Mouse (Mus musculus): ENCODE results near the gene Arhgap29. TPM values are rescaled to one million over a fixed set of nuclear protein-coding genes. Genes with fewer than 3 reads are reported as not detected.

Arhgap29 gene
- 16.3 and 16.4 TPM in 2 replicates for polyA plus RNA-seq (2015; fragmentation: Nextera tagmentation; extraction: Ambion mirVana)

GRCm38 (mm10) chr3:121952041-121952591, at the start of gene Arhgap29:
TSS of gene Arhgap29 (plus strand) at chr3:121952541.
- H3K9me3 ChIP-seq, result no peaks in the 10 kb centered on the region
- ATAC-seq (replicated peaks), result no peak
- peaks cover 13% of the 10 kb centered on the region for H3K4me1 ChIP-seq
- H3K27me3 ChIP-seq, result peaks cover 25% of the 10 kb centered on the region
- H3K4me2 ChIP-seq (replicated peaks), result peak within 1 kb of the TSS; percentile 84
- H3K36me3 ChIP-seq, result no peaks in the 10 kb centered on the region
- no peak within 1 kb of the TSS for H3K27ac ChIP-seq (replicated peaks)
- 91% methylated on average over 8 of the region's 8 CpGs for WGBS
- H3K4me3 ChIP-seq, result peak within 1 kb of the TSS; percentile 65
- peak within 1 kb of the TSS; percentile 56 for H3K9ac ChIP-seq (replicated peaks)

DNA sequence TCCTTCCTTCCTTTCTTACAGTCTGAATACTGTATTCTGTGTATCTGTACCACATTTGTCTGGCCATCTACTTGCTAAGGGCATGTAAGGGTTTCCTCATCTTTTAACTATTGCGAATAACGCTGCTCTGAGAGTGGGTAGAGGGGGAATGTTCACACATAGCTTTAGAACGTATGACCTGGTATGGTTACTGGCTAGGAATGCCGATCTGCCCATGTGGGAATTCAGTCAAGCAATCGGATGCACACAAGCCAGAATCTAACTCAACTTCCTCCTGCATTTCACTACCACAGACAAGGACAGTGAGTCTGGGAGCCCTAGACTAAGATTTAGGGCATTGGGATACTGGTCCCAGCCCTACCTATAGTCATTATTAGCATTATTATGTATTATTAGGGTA, 49.6 kb upstream of the Arhgap29 start:
- Histone ChIP-seq H3K36me3 (no peaks in the 10 kb centered on the region), H3K9ac (replicated peaks) (no peak overlapping the region), H3K27me3 (no peaks in the 10 kb centered on the region), H3K4me2 (replicated peaks) (no peak overlapping the region), H3K4me1 (no peaks in the 10 kb centered on the region), H3K27ac (replicated peaks) (no peak overlapping the region), H3K9me3 (no peaks in the 10 kb centered on the region), H3K4me3 (no peak overlapping the region)
- 92% methylated on average over 5 of the region's 5 CpGs for WGBS
- ATAC-seq (replicated peaks), result no peak

DNA sequence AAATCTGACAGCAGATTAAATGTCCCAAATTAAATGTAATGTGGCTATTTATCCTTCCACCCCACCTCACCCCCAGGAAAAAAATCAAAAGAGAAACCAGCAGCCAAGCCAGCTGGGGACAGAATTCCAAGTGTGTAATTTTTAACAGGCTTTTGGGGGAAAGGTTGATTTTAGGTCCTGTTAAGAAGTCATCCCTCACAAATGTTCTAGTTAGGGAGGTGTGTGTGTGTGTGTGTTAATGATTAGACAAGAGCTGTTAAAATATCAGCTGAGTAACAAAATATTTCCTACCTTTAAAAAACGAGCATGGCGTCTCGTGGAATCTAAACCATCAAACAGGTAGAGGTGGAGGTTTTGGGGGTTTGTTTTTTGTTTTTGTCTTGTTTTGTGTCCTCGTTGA, 49.1 kb upstream of the Arhgap29 start:
- Histone ChIP-seq H3K4me2 (replicated peaks) (no peak overlapping the region), H3K4me3 (no peak overlapping the region), H3K36me3 (no peaks in the 10 kb centered on the region), H3K27me3 (no peaks in the 10 kb centered on the region), H3K27ac (replicated peaks) (no peak overlapping the region), H3K9ac (replicated peaks) (no peak overlapping the region), H3K9me3 (no peaks in the 10 kb centered on the region), H3K4me1 (no peaks in the 10 kb centered on the region)
- no peak for ATAC-seq (replicated peaks)
- 83% methylated on average over 4 of the region's 4 CpGs for WGBS

DNA sequence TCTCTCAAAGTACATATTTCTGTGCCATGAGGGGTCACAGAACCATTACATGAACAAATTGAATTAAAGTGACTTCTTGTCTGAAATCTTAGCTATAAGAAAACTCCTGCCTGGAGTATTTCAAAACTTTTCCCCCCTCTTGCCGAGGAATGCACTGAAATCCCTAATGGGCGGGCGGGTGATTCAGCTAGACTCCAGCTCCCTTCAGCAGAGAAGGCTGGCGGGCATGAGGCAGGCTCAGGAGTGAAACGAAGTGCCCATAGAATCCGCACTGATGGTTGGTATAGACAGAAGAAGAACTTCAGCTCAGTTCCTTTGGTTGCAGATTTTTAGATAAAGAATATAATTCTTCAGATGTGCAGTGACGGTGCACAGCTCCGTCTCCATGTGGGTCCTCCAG, 48.6 kb upstream of the Arhgap29 start:
- no peaks in the 10 kb centered on the region for H3K9me3 ChIP-seq
- H3K4me3 ChIP-seq, result no peak overlapping the region
- no peak for ATAC-seq (replicated peaks)
- H3K4me2 ChIP-seq (replicated peaks), result no peak overlapping the region
- H3K4me1 ChIP-seq, result no peaks in the 10 kb centered on the region
- H3K36me3 ChIP-seq, result no peaks in the 10 kb centered on the region
- H3K27me3 ChIP-seq, result no peaks in the 10 kb centered on the region
- H3K27ac ChIP-seq (replicated peaks), result no peak overlapping the region
- 73% methylated on average over 8 of the region's 8 CpGs for WGBS
- H3K9ac ChIP-seq (replicated peaks), result no peak overlapping the region

GRCm38 (mm10) chr3:121904476-121904875, 47.9 kb upstream of the Arhgap29 start:
- Histone ChIP-seq H3K4me2 (replicated peaks) (no peak overlapping the region), H3K4me1 (no peaks in the 10 kb centered on the region), H3K9me3 (no peaks in the 10 kb centered on the region), H3K36me3 (no peaks in the 10 kb centered on the region), H3K27me3 (no peaks in the 10 kb centered on the region), H3K27ac (replicated peaks) (no peak overlapping the region), H3K9ac (replicated peaks) (no peak overlapping the region), H3K4me3 (no peak overlapping the region)
- ATAC-seq (replicated peaks), result no peak
- 89% methylated on average over 2 of the region's 2 CpGs for WGBS

GRCm38 (mm10) chr3:121906623-121907022, 45.7 kb upstream of the Arhgap29 start:
- Histone ChIP-seq H3K27me3 (no peaks in the 10 kb centered on the region), H3K4me2 (replicated peaks) (no peak overlapping the region), H3K9me3 (no peaks in the 10 kb centered on the region), H3K4me1 (no peaks in the 10 kb centered on the region), H3K36me3 (no peaks in the 10 kb centered on the region), H3K27ac (replicated peaks) (no peak overlapping the region), H3K4me3 (no peak overlapping the region), H3K9ac (replicated peaks) (no peak overlapping the region)
- 63% methylated on average over 8 of the region's 8 CpGs for WGBS
- ATAC-seq (replicated peaks), result no peak

GRCm38 (mm10) chr3:121909155-121909554, 43.2 kb upstream of the Arhgap29 start:
- H3K4me1 ChIP-seq, result no peaks in the 10 kb centered on the region
- no peak overlapping the region for H3K4me3 ChIP-seq
- no peak overlapping the region for H3K4me2 ChIP-seq (replicated peaks)
- H3K36me3 ChIP-seq, result no peaks in the 10 kb centered on the region
- no peak overlapping the region for H3K27ac ChIP-seq (replicated peaks)
- 70% methylated on average over 3 of the region's 3 CpGs for WGBS
- H3K9ac ChIP-seq (replicated peaks), result no peak overlapping the region
- no peaks in the 10 kb centered on the region for H3K9me3 ChIP-seq
- no peak for ATAC-seq (replicated peaks)
- no peaks in the 10 kb centered on the region for H3K27me3 ChIP-seq

DNA sequence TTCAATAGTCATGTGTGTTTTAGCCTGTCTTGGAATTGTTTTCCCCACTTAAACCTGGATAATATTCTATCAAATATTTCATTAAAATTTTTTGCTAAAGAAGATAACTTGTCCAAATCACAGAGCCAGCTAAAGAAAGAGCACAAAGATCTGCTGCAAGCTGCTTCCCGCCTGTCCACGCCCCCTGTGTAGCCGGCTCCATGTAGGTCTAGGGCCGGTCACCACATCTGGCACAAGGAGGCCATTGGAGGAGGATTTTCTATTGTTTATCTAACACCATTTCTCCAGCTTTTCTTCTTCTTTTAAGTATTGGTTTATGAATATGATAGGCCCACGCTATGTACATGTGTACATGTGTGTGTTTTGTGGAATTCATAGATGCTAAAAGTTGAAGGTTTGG, 38.9 kb upstream of the Arhgap29 start:
- no peak overlapping the region for H3K4me2 ChIP-seq (replicated peaks)
- H3K9me3 ChIP-seq, result no peaks in the 10 kb centered on the region
- no peak overlapping the region for H3K27ac ChIP-seq (replicated peaks)
- no peak overlapping the region for H3K9ac ChIP-seq (replicated peaks)
- no peak for ATAC-seq (replicated peaks)
- WGBS, result 91% methylated on average over 5 of the region's 5 CpGs
- H3K4me1 ChIP-seq, result no peaks in the 10 kb centered on the region
- no peak overlapping the region for H3K4me3 ChIP-seq
- H3K36me3 ChIP-seq, result no peaks in the 10 kb centered on the region
- H3K27me3 ChIP-seq, result no peaks in the 10 kb centered on the region

- 59% methylated on average over 13 of the region's 13 CpGs for WGBS
These were observed 37.7 kb upstream of the Arhgap29 start for GRCm38 (mm10) chr3:121914459-121915185.

GRCm38 (mm10) chr3:121915191-121915590, 37.1 kb upstream of the Arhgap29 start:
- Histone ChIP-seq H3K27ac (replicated peaks) (no peak overlapping the region), H3K27me3 (no peaks in the 10 kb centered on the region), H3K36me3 (no peaks in the 10 kb centered on the region), H3K9ac (replicated peaks) (no peak overlapping the region), H3K4me1 (no peaks in the 10 kb centered on the region), H3K4me3 (no peak overlapping the region), H3K9me3 (no peaks in the 10 kb centered on the region), H3K4me2 (replicated peaks) (no peak overlapping the region)
- ATAC-seq (replicated peaks), result no peak
- WGBS, result 64% methylated on average over 6 of the region's 6 CpGs

More at GRCm38 (mm10) chr3:121914459-121915185, 37.7 kb upstream of the Arhgap29 start:
- H3K4me2 ChIP-seq (replicated peaks), result no peak overlapping the region
- ATAC-seq (replicated peaks), result no peak
- no peaks in the 10 kb centered on the region for H3K9me3 ChIP-seq
- H3K4me3 ChIP-seq, result no peak overlapping the region
- H3K9ac ChIP-seq (replicated peaks), result no peak overlapping the region
- 0 out of 2 replicates have a peak overlapping the region, but pooled peaks have one; percentile 23 for H3K27ac ChIP-seq (replicated peaks)
- no peaks in the 10 kb centered on the region for H3K27me3 ChIP-seq
- no peaks in the 10 kb centered on the region for H3K36me3 ChIP-seq
- H3K4me1 ChIP-seq, result no peaks in the 10 kb centered on the region

- Histone ChIP-seq H3K27ac (replicated peaks) (no peak overlapping the region), H3K4me1 (no peaks in the 10 kb centered on the region), H3K9me3 (no peaks in the 10 kb centered on the region), H3K27me3 (no peaks in the 10 kb centered on the region), H3K36me3 (no peaks in the 10 kb centered on the region), H3K4me2 (replicated peaks) (no peak overlapping the region), H3K4me3 (no peak overlapping the region), H3K9ac (replicated peaks) (no peak overlapping the region)
- ATAC-seq (replicated peaks), result no peak
- WGBS, result 80% methylated on average over 5 of the region's 5 CpGs
These were observed 35.4 kb upstream of the Arhgap29 start for GRCm38 (mm10) chr3:121916802-121917532.

- Histone ChIP-seq H3K9ac (replicated peaks) (no peak overlapping the region), H3K4me2 (replicated peaks) (no peak overlapping the region), H3K27me3 (no peaks in the 10 kb centered on the region), H3K9me3 (no peaks in the 10 kb centered on the region), H3K4me3 (no peak overlapping the region), H3K27ac (replicated peaks) (no peak overlapping the region), H3K36me3 (no peaks in the 10 kb centered on the region), H3K4me1 (no peaks in the 10 kb centered on the region)
- 91% methylated on average over 7 of the region's 7 CpGs for WGBS
- ATAC-seq (replicated peaks), result no peak
These were observed 34.7 kb upstream of the Arhgap29 start for GRCm38 (mm10) chr3:121917658-121918057.
